ENCODE assay signal across 10 mouse cellular contexts in genomic region chr8:77444166-77444870, GRCm38 (mm10).
DNase-seq lines count a peak whose midpoint lies in the region; ATAC-seq lines count a peak whose summit lies in the region.
"Had no signal": no experiment of that assay in that cellular context is flagged by ENCODE, and none has a peak within 500 bp of the region (broad histone marks: within the 10 kb centered on the region; RNA-seq: fewer than 3 reads in every experiment).

No protein-coding gene starts in this region.

- H3K36me3 ChIP-seq in kidney, embryonic 14.5 days (ENCODE audit: control insufficient read depth, insufficient read depth, low read length), result peaks cover 2% of the 10 kb centered on the region; the same call in 1 of the 2 replicates

- H3K27ac ChIP-seq in kidney, embryonic 14.5 days (ENCODE audit: low read depth, low read length), result no peak overlapping the region
- peak overlapping the region; percentile 46 for H3K27ac ChIP-seq in brown adipose tissue, adult 24 weeks (replicated peaks; ENCODE audit: low read depth, low read length)
- H3K27ac ChIP-seq: embryonic facial prominence, embryonic 12.5 days; limb, embryonic 12.5 days had no signal

- peaks cover 16% of the 10 kb centered on the region for H3K9me3 ChIP-seq in kidney, embryonic 14.5 days (ENCODE audit: control insufficient read depth, low read length)

- peak; percentile 53 for DNase-seq in kidney, adult 9 months
- peak; percentile 85 for DNase-seq in heart, adult 8-10 months (ENCODE audit: low spot score)
- DNase-seq in lung, postnatal 10 days, result peak; percentile 81
- no peak for DNase-seq in spleen, postnatal 36 days (ENCODE audit: low spot score in 2 of 2)
- DNase-seq in layer of hippocampus, postnatal 14 days (ENCODE audit: low spot score in 2 of 2), result no peak
- no peak for DNase-seq in adrenal gland, adult 8-10 months

- H3K4me3 ChIP-seq in kidney, embryonic 14.5 days (ENCODE audit: low read length), result no peak overlapping the region
- H3K4me3 ChIP-seq in brown adipose tissue, adult 24 weeks (ENCODE audit: insufficient read depth, low read depth, low read length), result no peak overlapping the region
- H3K4me3 ChIP-seq: embryonic facial prominence, embryonic 12.5 days; limb, embryonic 12.5 days had no signal

- H3K27me3 ChIP-seq in kidney, embryonic 14.5 days (ENCODE audit: control insufficient read depth, insufficient read depth, low read length), result no peaks in the 10 kb centered on the region
- H3K27me3 ChIP-seq: embryonic facial prominence, embryonic 12.5 days; limb, embryonic 12.5 days had no signal

- ATAC-seq in kidney, embryonic 14.5 days (ENCODE audit: low FRiP score, low TSS enrichment), result no peak

- H3K9ac ChIP-seq in kidney, embryonic 14.5 days (ENCODE audit: low read depth, low read length), result no peak overlapping the region
- H3K9ac ChIP-seq: embryonic facial prominence, embryonic 12.5 days; limb, embryonic 12.5 days had no signal

- H3K4me2 ChIP-seq in kidney, embryonic 14.5 days (replicated peaks; ENCODE audit: low read depth, low read length), result no peak overlapping the region
- H3K4me2 ChIP-seq: embryonic facial prominence, embryonic 12.5 days; limb, embryonic 12.5 days had no signal

- 0 out of 2 replicates have a peak, but pooled peaks cover 5% of the 10 kb centered on the region for H3K4me1 ChIP-seq in kidney, embryonic 14.5 days (ENCODE audit: control insufficient read depth, insufficient read depth, low read length)
- H3K4me1 ChIP-seq in brown adipose tissue, adult 24 weeks (ENCODE audit: control insufficient read depth, insufficient read depth, insufficient read length, low read length), result no peaks in the 10 kb centered on the region; the same call in 1 of the 2 replicates
- H3K4me1 ChIP-seq: limb, embryonic 12.5 days had no signal

- WGBS in kidney, embryonic 14.5 days, result 63% methylated on average over 10 of the region's 10 CpGs

Comparison
In these comparisons a context has a peak if more than half of its experiments do, and no peak if none do; other contexts are left out.
1. DNase-seq: peak in kidney, adult 9 months (single experiment), heart, adult 8-10 months (single experiment) and lung, postnatal 10 days (single experiment); none in spleen, postnatal 36 days (0 of 2), layer of hippocampus, postnatal 14 days (0 of 2) and adrenal gland, adult 8-10 months (single experiment).